Mouse (Mus musculus) ES-Bruce4 (cell line): ENCODE measurements around the gene Pex14. TPM values are rescaled to one million over a fixed set of nuclear protein-coding genes. Genes with fewer than 3 reads are reported as not detected.
A peak's percentile ranks its signal among the peaks of the same experiment; 100 is the strongest.

Experiments used
- H3K27ac ChIP-seq: 2 replicates; pipeline ENCODE4 v1.5.1; 2012; ENCODE audit warnings: low read length, inconsistent platforms; ENCODE audit not compliant: insufficient read depth
- H3K27me3 ChIP-seq: 2 replicates; pipeline ENCODE4 v1.6.1; 2012; ENCODE audit warnings: mild to moderate bottlenecking, low read length, inconsistent platforms; ENCODE audit not compliant: control insufficient read depth, poor library complexity, insufficient read depth, severe bottlenecking
- H3K36me3 ChIP-seq: 2 replicates; pipeline ENCODE4 v1.6.1; 2012; ENCODE audit warnings: inconsistent platforms, mild to moderate bottlenecking, low read length, moderate library complexity; ENCODE audit not compliant: control insufficient read depth, poor library complexity, insufficient read depth, severe bottlenecking
- H3K4me1 ChIP-seq: one replicate; pipeline ENCODE4 v1.8.1; 2011; ENCODE audit warnings: low read length; ENCODE audit not compliant: control insufficient read depth, insufficient read depth
- H3K4me3 ChIP-seq: 2 replicates; pipeline ENCODE4 v1.5.1; 2011; ENCODE audit warnings: low read depth, mild to moderate bottlenecking, low read length
- H3K9ac ChIP-seq: 2 replicates; pipeline ENCODE4 v1.6.1; 2012; ENCODE audit warnings: low read depth, mild to moderate bottlenecking, inconsistent platforms; ENCODE audit not compliant: poor library complexity, severe bottlenecking
- H3K9me3 ChIP-seq: replicated peaks from 2 replicates; pipeline ENCODE4 v1.6.1; 2012; ENCODE audit warnings: mild to moderate bottlenecking, low read length, inconsistent platforms; ENCODE audit not compliant: control insufficient read depth, poor library complexity, insufficient read depth, severe bottlenecking
- CTCF ChIP-seq: IDR thresholded peaks from one replicate; pipeline ENCODE4 v1.8.1; 2011; ENCODE audit warnings: low read depth, low read length
- EP300 ChIP-seq: IDR thresholded peaks from 2 replicates; pipeline ENCODE4 v1.6.1; 2011; ENCODE audit warnings: low read depth, low read length; ENCODE audit not compliant: insufficient read depth
- POLR2A ChIP-seq: IDR thresholded peaks from one replicate; pipeline ENCODE4 v1.8.1; 2011; ENCODE audit warnings: low read length; ENCODE audit not compliant: insufficient read depth
- polyA plus RNA-seq: library from polyadenylated mRNA; stranded (reverse); fragments of >200 nt; gene quantifications from 2 replicates; pipeline ENCODE4 v1.2.4, GENCODE M21; 2011; ENCODE audit warnings: low read depth; ENCODE audit not compliant: missing spikeins, insufficient read depth, insufficient read length

Gene Pex14
- polyA plus RNA-seq, 1 experiment = 31.2 TPM

DNA sequence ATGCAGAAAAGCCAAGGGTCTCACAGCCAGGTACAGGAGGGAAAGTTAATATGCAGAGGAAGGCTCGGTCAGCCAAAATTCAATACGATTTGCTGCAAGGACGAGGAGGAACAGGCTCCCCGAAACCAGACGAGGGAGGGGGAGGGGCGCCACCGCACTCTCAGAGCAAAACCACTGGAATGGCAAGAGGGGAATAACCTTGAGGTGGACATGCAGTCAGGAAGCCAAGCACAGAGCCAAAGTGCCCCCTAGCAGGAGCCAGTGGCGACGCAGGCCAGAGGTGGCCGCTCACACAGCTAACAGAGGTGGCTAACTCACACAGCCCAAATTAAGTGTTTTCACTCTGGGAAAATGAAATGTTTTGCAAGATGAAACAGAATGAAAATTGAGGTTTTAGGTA lies 52.3 kb downstream of the Pex14 start:
- H3K27me3 ChIP-seq = no peaks in the 10 kb centered on the region
- peaks cover 9% of the 10 kb centered on the region for H3K4me1 ChIP-seq
- no peaks in the 10 kb centered on the region for H3K36me3 ChIP-seq
- TF ChIP-seq POLR2A (no peak), EP300 (peak; percentile 71), CTCF (peak; percentile 82)
- H3K4me3 ChIP-seq = no peak overlapping the region
- no peak overlapping the region for H3K9ac ChIP-seq
- H3K27ac ChIP-seq = no peak overlapping the region
- no peaks in the 10 kb centered on the region for H3K9me3 ChIP-seq

DNA sequence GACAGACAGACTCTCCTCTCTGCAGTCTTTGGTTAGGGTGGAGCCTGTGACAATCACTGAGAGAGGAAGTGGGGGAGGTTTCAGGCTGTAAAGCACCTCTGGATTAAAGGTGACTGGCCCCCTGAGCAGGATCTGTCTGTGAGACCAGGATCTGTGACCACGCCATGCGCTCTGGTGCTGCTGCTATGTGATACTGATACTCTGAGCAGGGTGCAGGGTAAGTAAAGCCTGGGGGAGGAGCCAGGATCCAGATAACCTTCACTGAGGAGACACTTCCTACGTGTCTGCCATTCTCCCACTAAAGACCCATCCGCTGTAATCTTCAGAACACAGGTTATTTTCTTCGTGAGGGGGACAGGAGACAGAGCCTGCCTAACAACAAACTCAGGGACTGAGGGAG lies 53.8 kb downstream of the Pex14 start:
- Histone ChIP-seq H3K9ac (no peak overlapping the region), H3K4me3 (no peak overlapping the region), H3K9me3 (no peaks in the 10 kb centered on the region), H3K36me3 (no peaks in the 10 kb centered on the region), H3K27ac (no peak overlapping the region), H3K27me3 (no peaks in the 10 kb centered on the region), H3K4me1 (peaks cover 9% of the 10 kb centered on the region)
- TF ChIP-seq EP300 = no peak

DNA sequence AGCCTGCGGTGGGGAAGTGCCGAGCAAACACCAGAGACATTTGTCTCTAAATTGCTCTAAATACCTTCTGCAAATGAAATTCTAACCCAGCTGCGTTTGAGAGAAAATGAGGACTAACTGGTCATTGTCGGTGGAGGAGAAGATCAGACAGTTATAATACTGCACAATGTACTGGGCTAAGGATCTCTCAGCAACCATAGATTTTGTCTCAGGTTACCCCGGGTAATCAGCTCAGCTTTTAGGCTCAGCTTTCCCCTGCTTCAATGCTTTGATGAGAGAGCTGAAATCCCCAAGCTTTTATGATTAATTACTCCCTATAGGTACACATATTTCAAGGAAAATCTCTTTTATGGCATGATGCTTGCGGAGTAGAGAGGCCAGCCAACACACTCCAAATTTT lies 59.4 kb downstream of the Pex14 start:
- Histone ChIP-seq H3K27ac (no peak overlapping the region), H3K27me3 (no peaks in the 10 kb centered on the region), H3K9ac (no peak overlapping the region), H3K4me3 (no peak overlapping the region), H3K36me3 (no peaks in the 10 kb centered on the region; the same call in 1 of the 2 replicates), H3K9me3 (no peaks in the 10 kb centered on the region), H3K4me1 (peaks cover 7% of the 10 kb centered on the region)
- TF ChIP-seq EP300 = no peak
- no peak for TF ChIP-seq CTCF
- TF ChIP-seq POLR2A = no peak

DNA sequence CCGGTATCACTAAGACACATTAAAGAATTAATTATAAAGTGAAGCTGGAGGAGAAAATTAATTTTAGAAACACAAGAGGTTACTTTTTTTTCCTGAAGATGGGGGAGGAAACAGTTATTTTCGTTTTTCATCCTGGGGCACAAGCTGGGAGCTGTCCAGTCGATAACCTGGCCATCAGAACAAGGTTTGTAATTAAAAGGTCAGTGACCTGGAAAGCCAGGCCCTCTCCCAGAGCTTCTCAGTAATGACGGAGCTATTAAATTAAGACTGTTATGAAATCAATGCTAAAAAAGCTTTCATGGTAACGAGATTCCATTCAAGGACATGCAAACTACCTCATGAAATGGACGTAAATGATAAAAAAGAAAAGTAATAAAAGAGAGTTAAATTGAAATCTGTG lies 62.0 kb downstream of the Pex14 start:
- H3K36me3 ChIP-seq = no peaks in the 10 kb centered on the region; the same call in 1 of the 2 replicates
- H3K9me3 ChIP-seq = no peaks in the 10 kb centered on the region
- H3K4me1 ChIP-seq = peaks cover 7% of the 10 kb centered on the region
- no peak overlapping the region for H3K9ac ChIP-seq
- H3K27me3 ChIP-seq = no peaks in the 10 kb centered on the region
- no peak overlapping the region for H3K27ac ChIP-seq
- H3K4me3 ChIP-seq = no peak overlapping the region
- TF ChIP-seq CTCF = no peak
- no peak for TF ChIP-seq EP300
- TF ChIP-seq POLR2A = no peak

DNA sequence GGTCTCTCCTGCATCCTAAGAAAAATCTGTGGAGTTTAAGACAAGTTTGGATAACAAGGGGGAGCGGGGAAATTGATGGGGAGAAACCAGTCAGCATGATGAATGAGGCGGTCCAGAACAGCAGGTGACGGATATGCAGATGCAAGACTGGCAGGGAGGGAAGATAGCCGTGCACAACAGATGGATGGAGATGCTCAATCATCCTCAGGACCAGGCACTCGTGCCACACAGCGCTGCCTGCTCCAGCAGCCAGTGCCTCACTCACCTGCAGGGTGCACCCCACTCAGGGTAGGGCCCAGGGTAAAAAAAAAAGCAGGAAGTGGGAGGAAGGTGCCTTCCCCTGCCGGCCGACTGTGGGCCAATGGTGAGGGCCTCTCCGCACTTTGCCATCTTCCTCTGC lies 63.1 kb downstream of the Pex14 start:
- H3K9ac ChIP-seq = no peak overlapping the region
- no peak overlapping the region for H3K27ac ChIP-seq
- H3K27me3 ChIP-seq = no peaks in the 10 kb centered on the region
- peaks cover 7% of the 10 kb centered on the region for H3K4me1 ChIP-seq
- H3K4me3 ChIP-seq = no peak overlapping the region
- TF ChIP-seq EP300 (no peak), CTCF (no peak), POLR2A (no peak)
- no peaks in the 10 kb centered on the region for H3K9me3 ChIP-seq
- H3K36me3 ChIP-seq = no peaks in the 10 kb centered on the region; the same call in 1 of the 2 replicates

- Histone ChIP-seq H3K36me3 (no peaks in the 10 kb centered on the region), H3K4me3 (no peak overlapping the region), H3K9ac (no peak overlapping the region), H3K4me1 (peaks cover under 1% of the 10 kb centered on the region), H3K9me3 (no peaks in the 10 kb centered on the region), H3K27me3 (no peaks in the 10 kb centered on the region), H3K27ac (no peak overlapping the region)
- no peak for TF ChIP-seq EP300
- no peak for TF ChIP-seq POLR2A
- TF ChIP-seq CTCF = peak; percentile 11
These were observed 68.2 kb downstream of the Pex14 start for GRCm38 (mm10) chr4:149031507-149031906.
